Mouse (Mus musculus): ENCODE data around the gene Taf1a. TPM values are rescaled to one million over a fixed set of nuclear protein-coding genes. Genes with fewer than 3 reads are reported as not detected.

The Taf1a gene
- polyA plus RNA-seq, 1 experiment from 2014 or later = 16.3 TPM

DNA sequence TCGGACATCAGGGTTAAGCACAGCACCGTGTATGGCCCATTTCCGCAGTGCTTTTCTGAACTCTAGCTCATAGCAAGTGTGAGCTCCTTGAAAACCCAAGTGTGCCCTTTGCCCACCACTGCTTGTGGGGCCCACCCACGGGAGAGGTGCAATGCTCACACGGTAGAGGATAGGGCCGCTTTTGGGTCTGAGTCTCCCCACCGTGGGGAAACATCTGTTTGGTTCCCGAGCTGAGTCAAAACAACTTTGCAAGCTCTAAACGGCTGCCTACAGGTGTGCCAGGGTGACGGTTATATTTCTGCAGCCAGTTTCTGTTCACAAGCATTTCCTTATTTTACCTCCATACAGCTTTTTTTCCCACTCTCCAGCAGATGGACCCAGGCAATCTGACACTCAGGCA is 31.5 kb downstream of the Taf1a start:
- no peak for ATAC-seq (ENCODE audit: low FRiP score)
- H3K4me3 ChIP-seq = no peak overlapping the region
- no peaks in the 10 kb centered on the region for H3K36me3 ChIP-seq
- no peak overlapping the region for H3K9ac ChIP-seq
- H3K27me3 ChIP-seq = no peaks in the 10 kb centered on the region
- no peak overlapping the region for H3K27ac ChIP-seq
- no peak overlapping the region for H3K4me2 ChIP-seq
- no peaks in the 10 kb centered on the region for H3K9me3 ChIP-seq
- whole genome bisulfite sequencing = 93% methylated on average over 10 of the region's 10 CpGs
- H3K4me1 ChIP-seq (replicated peaks) = no peaks in the 10 kb centered on the region

DNA sequence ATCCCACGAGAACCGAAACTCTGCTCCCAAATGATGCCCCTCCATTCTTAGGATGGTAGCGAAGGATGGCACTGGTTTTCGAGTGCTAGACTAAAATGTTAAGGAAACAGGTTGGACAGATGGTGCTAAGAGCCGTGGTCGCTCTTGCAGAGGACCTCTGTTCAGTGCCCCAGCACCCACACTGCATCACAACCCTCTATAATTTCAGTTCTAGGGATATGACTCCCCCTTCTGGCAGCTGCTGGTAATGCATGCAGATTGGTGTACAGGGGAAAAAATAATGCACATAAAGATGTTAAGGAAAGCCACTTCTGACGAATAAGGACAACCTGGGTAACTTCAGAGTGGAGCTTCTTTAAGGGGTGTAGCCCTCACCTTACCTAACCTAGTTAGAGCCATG is 35.3 kb downstream of the Taf1a start:
- H3K4me2 ChIP-seq = no peak overlapping the region
- no peaks in the 10 kb centered on the region for H3K36me3 ChIP-seq
- WGBS = 93% methylated on average over 7 of the region's 7 CpGs
- H3K27me3 ChIP-seq = no peaks in the 10 kb centered on the region
- H3K9me3 ChIP-seq = no peaks in the 10 kb centered on the region
- H3K4me1 ChIP-seq (replicated peaks) = no peaks in the 10 kb centered on the region
- no peak for ATAC-seq (ENCODE audit: low FRiP score)
- no peak overlapping the region for H3K27ac ChIP-seq
- H3K9ac ChIP-seq = no peak overlapping the region
- H3K4me3 ChIP-seq = no peak overlapping the region

DNA sequence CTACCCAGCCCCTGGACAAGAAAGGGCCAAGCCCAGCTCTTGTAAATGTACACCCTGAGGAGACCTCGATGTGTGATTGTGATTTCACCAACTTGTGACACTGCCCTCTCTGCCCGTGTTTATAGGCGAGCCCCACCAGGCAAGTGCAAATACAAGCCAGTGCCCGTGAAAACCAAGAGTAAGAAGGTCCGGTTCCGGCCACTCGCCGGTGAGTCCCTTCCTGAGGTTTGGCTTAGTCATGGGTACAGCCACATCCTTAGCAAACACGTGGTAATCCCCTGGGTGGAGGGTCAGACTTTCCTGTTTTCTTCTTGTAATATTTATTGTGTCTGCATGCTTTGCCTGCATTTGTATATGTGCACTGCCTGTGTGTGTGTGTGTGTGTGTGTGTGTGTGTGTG is 46.1 kb downstream of the Taf1a start:
- H3K9me3 ChIP-seq = no peaks in the 10 kb centered on the region
- no peaks in the 10 kb centered on the region for H3K36me3 ChIP-seq
- no peak overlapping the region for H3K27ac ChIP-seq
- ATAC-seq (ENCODE audit: low FRiP score) = no peak
- H3K4me2 ChIP-seq = no peak overlapping the region
- H3K9ac ChIP-seq = no peak overlapping the region
- 90% methylated on average over 9 of the region's 9 CpGs for WGBS
- no peaks in the 10 kb centered on the region for H3K4me1 ChIP-seq (replicated peaks)
- no peak overlapping the region for H3K4me3 ChIP-seq
- H3K27me3 ChIP-seq = peaks cover 4% of the 10 kb centered on the region; the same call in 1 of the 2 replicates

DNA sequence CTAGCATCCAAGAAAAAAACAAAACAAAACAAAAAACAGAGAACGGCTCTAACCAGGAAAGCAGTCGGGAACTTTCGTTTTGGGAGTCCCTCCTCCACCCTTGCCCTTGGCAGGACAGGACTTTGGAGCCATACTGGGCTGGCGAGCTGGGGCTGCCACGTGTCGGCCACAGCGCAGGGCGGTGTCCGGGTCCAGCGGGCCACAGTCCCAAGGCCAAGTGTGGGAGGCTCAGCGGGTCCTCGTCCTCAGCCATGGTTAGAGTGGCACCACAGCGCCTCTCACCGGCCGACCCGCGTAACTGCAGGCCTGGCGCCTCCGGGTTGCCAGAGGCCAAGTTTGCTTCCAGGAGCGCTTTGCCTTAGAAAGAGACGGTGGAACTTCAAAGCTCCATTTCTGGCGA is 50.3 kb downstream of the Taf1a start:
- Histone ChIP-seq H3K27me3 (peaks cover 4% of the 10 kb centered on the region; the same call in 1 of the 2 replicates), H3K4me2 (0 out of 2 replicates have a peak overlapping the region, but pooled peaks have one; percentile 4), H3K36me3 (no peaks in the 10 kb centered on the region), H3K27ac (no peak overlapping the region), H3K4me1 (replicated peaks) (peaks cover 6% of the 10 kb centered on the region), H3K4me3 (no peak overlapping the region), H3K9ac (no peak overlapping the region), H3K9me3 (no peaks in the 10 kb centered on the region)
- 23% methylated on average over 22 of the region's 22 CpGs for WGBS
- no peak for ATAC-seq (ENCODE audit: low FRiP score)

DNA sequence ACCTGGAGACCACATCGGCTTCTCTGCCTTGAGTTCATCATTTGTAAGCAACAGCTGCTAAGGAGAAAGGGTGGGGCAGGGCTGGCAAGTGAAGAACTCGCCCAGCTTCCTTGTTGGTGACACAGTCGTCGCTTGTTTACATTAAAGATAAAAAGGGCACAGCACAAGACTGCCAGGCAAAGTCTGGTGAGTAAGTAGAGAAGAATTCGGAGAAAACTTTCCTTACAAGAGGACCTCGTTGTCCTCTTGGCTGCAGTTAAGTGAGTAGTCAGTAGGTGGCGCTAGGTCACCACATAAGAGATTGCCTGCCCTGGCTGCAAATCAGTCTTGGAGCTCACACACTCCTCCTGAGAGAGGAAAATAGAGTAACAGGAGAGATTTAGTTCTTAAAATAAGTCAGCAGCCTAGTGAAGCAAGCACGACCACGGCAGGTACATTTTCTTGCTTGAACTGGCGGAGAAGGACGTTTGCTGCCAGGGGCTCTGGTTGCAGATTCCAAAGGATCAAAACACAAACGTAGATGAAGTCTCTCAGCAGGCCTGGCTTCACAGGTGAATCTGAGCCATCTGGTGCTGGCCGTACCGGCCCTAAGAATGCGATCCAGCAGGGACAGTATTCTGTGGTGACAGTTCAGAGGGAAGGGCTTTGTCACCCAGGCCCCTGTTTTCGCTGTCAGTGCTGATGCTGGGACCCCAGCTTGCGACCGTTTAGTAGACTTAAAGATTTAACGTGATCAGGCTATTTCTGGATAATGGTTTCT is 53.4 kb downstream of the Taf1a start:
- H3K4me3 ChIP-seq = no peak overlapping the region
- 0 out of 2 replicates have a peak overlapping the region, but pooled peaks have one; percentile 15 for H3K4me2 ChIP-seq
- ATAC-seq (ENCODE audit: low FRiP score) = peak; percentile 71; the same call in 1 of the 2 replicates
- H3K4me1 ChIP-seq (replicated peaks) = peaks cover 6% of the 10 kb centered on the region
- H3K9ac ChIP-seq = no peak overlapping the region
- H3K36me3 ChIP-seq = no peaks in the 10 kb centered on the region
- 0 out of 2 replicates have a peak overlapping the region, but pooled peaks have one; percentile 20 for H3K27ac ChIP-seq
- 0 out of 2 replicates have a peak, but pooled peaks cover 4% of the 10 kb centered on the region for H3K27me3 ChIP-seq
- 26% methylated on average over 19 of the region's 19 CpGs for WGBS
- H3K9me3 ChIP-seq = no peaks in the 10 kb centered on the region

DNA sequence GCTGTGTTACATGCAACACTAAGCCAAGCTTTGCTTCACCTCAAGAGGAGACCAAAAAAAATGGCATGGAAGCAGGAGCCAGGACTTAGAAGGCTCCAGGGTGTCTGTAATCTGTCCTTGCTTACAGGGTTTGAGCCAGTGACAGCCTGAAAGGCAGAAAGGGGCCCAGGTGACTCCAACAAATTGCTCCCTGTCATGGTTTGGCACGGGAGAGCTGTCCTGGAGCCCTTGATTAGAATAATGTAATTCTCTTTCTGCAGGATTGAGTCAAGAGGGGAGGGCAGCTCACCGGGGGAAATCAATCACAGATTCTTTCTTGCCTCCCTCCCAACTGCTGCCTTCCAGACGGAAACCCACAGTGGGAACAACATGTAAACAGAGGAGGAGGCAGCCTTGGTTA is 64.3 kb downstream of the Taf1a start:
- peaks cover 6% of the 10 kb centered on the region for H3K9me3 ChIP-seq
- peak overlapping the region; percentile 46 for H3K27ac ChIP-seq
- H3K27me3 ChIP-seq = no peaks in the 10 kb centered on the region
- no peak overlapping the region for H3K9ac ChIP-seq
- H3K4me2 ChIP-seq = no peak overlapping the region
- no peak overlapping the region for H3K4me3 ChIP-seq
- no peaks in the 10 kb centered on the region for H3K36me3 ChIP-seq
- ATAC-seq (ENCODE audit: low FRiP score) = peak; percentile 71
- WGBS = 11% methylated on average over 3 of the region's 3 CpGs
- H3K4me1 ChIP-seq (replicated peaks) = peaks cover 14% of the 10 kb centered on the region

Other genes starting within 250 kb of the Taf1a start
- 8.5 and 9.7 TPM in 2 replicates for gene Disp1, start 167.5 kb upstream of the Taf1a start, polyA plus RNA-seq (2015; fragmentation: Nextera tagmentation; extraction: Ambion mirVana)
- gene Aida, start 92.4 kb upstream of the Taf1a start, polyA plus RNA-seq (2015; fragmentation: Nextera tagmentation; extraction: Ambion mirVana) = 50.9 and 51.8 TPM in 2 replicates
- gene Brox, start 91.7 kb upstream of the Taf1a start, polyA plus RNA-seq (2015; fragmentation: Nextera tagmentation; extraction: Ambion mirVana) = 97.0 and 97.1 TPM in 2 replicates
- gene Mia3, start 19.4 kb upstream of the Taf1a start, polyA plus RNA-seq (2015; fragmentation: Nextera tagmentation; extraction: Ambion mirVana) = 97.3 and 105 TPM in 2 replicates
- 0.25 and 0.94 TPM in 2 replicates for gene Hhipl2, start 29.2 kb downstream of the Taf1a start, polyA plus RNA-seq (2015; fragmentation: Nextera tagmentation; extraction: Ambion mirVana)

All from hindbrain, embryonic 13.5 days (tissue).